Mouse (Mus musculus) liver, embryonic 14.5 days (tissue): Measurements from ENCODE around the gene Tmed8. TPM values are rescaled to one million over a fixed set of nuclear protein-coding genes. Genes with fewer than 3 reads are reported as not detected.
"Not testable (repeated sequence)": the region's sequence is repeated elsewhere in the genome, so short reads cannot be mapped to it uniquely, and the experiment has no call there.

Experiments used
- ATAC-seq: fragments of 200-750 bp; cut with Nextera tagmentation; 2 replicates; pipeline ENCODE4 v1.8.0; 2017; ENCODE audit warnings: moderate number of reproducible peaks, mild to moderate bottlenecking, moderate library complexity; ENCODE audit not compliant: insufficient read depth
- DNase-seq, 3 experiments: peaks; one replicate each; pipeline ENCODE4 v3.0.0-alpha.2; 2012 to 2013; ENCODE audit warnings: low read depth in 3 of 3, low spot score in 3 of 3
- H3K27ac ChIP-seq: fragments of 300-500 bp; sonication (generic); 2 replicates; pipeline ENCODE4 v1.5.1; 2014; ENCODE audit warnings: moderate library complexity, mild to moderate bottlenecking, control low read depth, inconsistent platforms
- H3K27me3 ChIP-seq: fragments of 300-500 bp; sonication (generic); 2 replicates; pipeline ENCODE4 v1.6.1; 2014; ENCODE audit warnings: mild to moderate bottlenecking, low read length, moderate library complexity; ENCODE audit not compliant: control insufficient read depth, insufficient read depth
- H3K36me3 ChIP-seq: fragments of 300-500 bp; sonication (generic); replicated peaks from 2 replicates; pipeline ENCODE4 v1.6.1; 2014; ENCODE audit warnings: low read depth; ENCODE audit not compliant: control insufficient read depth, insufficient read depth
- H3K4me1 ChIP-seq, 2 experiments: fragments of 200-500 bp in 1 of 2; fragments of 300-500 bp in 1 of 2; sonication (generic) in 1 of 2; replicated peaks; 2 replicates each; pipeline ENCODE4 v1.6.1; 2012 to 2014; ENCODE audit warnings: antibody characterized with exemption in 1 of 2, inconsistent platforms in 1 of 2, low read length in 1 of 2; ENCODE audit not compliant: control insufficient read depth in 2 of 2, insufficient read depth in 2 of 2
- H3K4me2 ChIP-seq: fragments of 300-500 bp; sonication (generic); 2 replicates; pipeline ENCODE4 v1.6.1; 2014; ENCODE audit warnings: low read depth, mild to moderate bottlenecking, control low read depth, moderate library complexity
- H3K4me3 ChIP-seq, 2 experiments: fragments of 200-500 bp in 1 of 2; fragments of 300-500 bp in 1 of 2; sonication (generic) in 1 of 2; 2 replicates each; pipeline ENCODE4 v1.5.1; 2012 to 2014; ENCODE audit warnings: low read depth in 2 of 2, low read length in 2 of 2, mild to moderate bottlenecking in 2 of 2, control low read depth in 1 of 2, inconsistent platforms in 1 of 2, moderate library complexity in 1 of 2; ENCODE audit not compliant: insufficient read depth in 1 of 2
- H3K9ac ChIP-seq: fragments of 300-500 bp; sonication (generic); replicated peaks from 2 replicates; pipeline ENCODE4 v1.6.1; 2014; ENCODE audit warnings: mild to moderate bottlenecking, control low read depth, moderate library complexity
- H3K9me3 ChIP-seq: fragments of 300-500 bp; sonication (generic); 2 replicates; pipeline ENCODE4 v1.6.1; 2016; ENCODE audit warnings: low read length, mixed read lengths; ENCODE audit not compliant: control insufficient read depth
- CTCF ChIP-seq: IDR thresholded peaks from 2 replicates; pipeline ENCODE4 v1.5.1; 2016; ENCODE audit warnings: antibody characterized with exemption, low read depth, control low read depth
- EP300 ChIP-seq: IDR thresholded peaks from 2 replicates; pipeline ENCODE4 v1.6.1; 2016; ENCODE audit warnings: antibody characterized with exemption, low read depth
- WGBS: fragments of 180-500 bp; shearing (Covaris S2); extraction: QIAGEN DNeasy Blood & Tissue Kit; methylation state at CpG from one replicate; pipeline ENCODE4 v1.1.7; 2014; ENCODE audit not compliant: insufficient replicate concordance; 5-methylcytosine and 5-hydroxymethylcytosine counted together
- polyA plus RNA-seq, 2 experiments: library from polyadenylated mRNA; depleted of rRNA in 1 of 2; stranded (reverse) in 1 of 2; unstranded in 1 of 2; fragments of >200 nt; fragmentation: Nextera tagmentation in 1 of 2; extraction: Ambion mirVana in 1 of 2; gene quantifications; 2 replicates each; pipeline versions ENCODE4 v1.2.1 to v1.2.3; 2012 to 2014

The Tmed8 gene
- polyA plus RNA-seq, 2 experiments: 0.50 to 0.80 TPM

GRCm38 (mm10) chr12:87160815-87161214, 39.4 kb downstream of the Tmed8 start:
- ATAC-seq: peak; percentile 68
- WGBS: 19% methylated on average over 5 of the region's 5 CpGs

GRCm38 (mm10) chr12:87160310-87160709, 39.9 kb downstream of the Tmed8 start:
- Histone ChIP-seq H3K36me3 (no peaks in the 10 kb centered on the region; the same call in 1 of the 2 replicates), H3K27ac (no peak overlapping the region), H3K4me2 (no peak overlapping the region), H3K9me3 (no peaks in the 10 kb centered on the region), H3K4me1 (peaks cover 2 to 29% of the 10 kb centered on the region in 2 experiments; a peak in 3 of 4 replicates), H3K27me3 (no peaks in the 10 kb centered on the region), H3K4me3 (no peak overlapping the region), H3K9ac (no peak overlapping the region)
- ATAC-seq (no peak), DNase-seq (no peak)
- no peak for TF ChIP-seq CTCF
- no peak for TF ChIP-seq EP300
- WGBS: 39% methylated on average over 1 of the region's 1 CpGs

More at GRCm38 (mm10) chr12:87160815-87161214, 39.4 kb downstream of the Tmed8 start:
- Histone ChIP-seq H3K27ac (no peak overlapping the region; the same call in 1 of the 2 replicates), H3K27me3 (no peaks in the 10 kb centered on the region), H3K36me3 (no peaks in the 10 kb centered on the region; the same call in 1 of the 2 replicates), H3K4me3 (no peak overlapping the region), H3K4me1 (peaks cover 2 to 29% of the 10 kb centered on the region in 2 experiments; a peak in 3 of 4 replicates), H3K4me2 (no peak overlapping the region; the same call in 1 of the 2 replicates), H3K9ac (no peak overlapping the region), H3K9me3 (no peaks in the 10 kb centered on the region)
- peak in 1 of 3 experiments; percentile 33 for DNase-seq
- TF ChIP-seq EP300 (peak; percentile 48; the same call in 1 of the 2 replicates), CTCF (no peak)

GRCm38 (mm10) chr12:87158099-87158498, 42.2 kb downstream of the Tmed8 start:
- no peaks in the 10 kb centered on the region for H3K9me3 ChIP-seq
- no peaks in the 10 kb centered on the region; the same call in 1 of the 2 replicates for H3K36me3 ChIP-seq
- peaks cover 2 to 24% of the 10 kb centered on the region in 2 experiments; a peak in 3 of 4 replicates for H3K4me1 ChIP-seq
- H3K9ac ChIP-seq: no peak overlapping the region
- no peak for DNase-seq
- H3K27me3 ChIP-seq: no peaks in the 10 kb centered on the region
- ATAC-seq: peak; percentile 34; the same call in 1 of the 2 replicates
- TF ChIP-seq CTCF: no peak
- no peak for TF ChIP-seq EP300
- peak overlapping the region; percentile 15 to 54; a peak in 3 of 4 replicates for H3K4me3 ChIP-seq
- peak overlapping the region; percentile 42 for H3K4me2 ChIP-seq
- H3K27ac ChIP-seq: no peak overlapping the region
- WGBS: 59% methylated on average over 7 of the region's 7 CpGs

GRCm38 (mm10) chr12:87157361-87157760, 42.9 kb downstream of the Tmed8 start:
- 44% methylated on average over 4 of the region's 4 CpGs for WGBS
- Histone ChIP-seq H3K4me3 (peak overlapping the region; percentile 33 to 54), H3K27me3 (no peaks in the 10 kb centered on the region), H3K27ac (peak overlapping the region; percentile 63), H3K9ac (no peak overlapping the region), H3K36me3 (no peaks in the 10 kb centered on the region), H3K4me1 (peaks cover 2 to 16% of the 10 kb centered on the region in 2 experiments; a peak in 3 of 4 replicates), H3K4me2 (no peak overlapping the region), H3K9me3 (no peaks in the 10 kb centered on the region)
- peak; percentile 34; the same call in 1 of the 2 replicates for TF ChIP-seq EP300
- TF ChIP-seq CTCF: no peak
- DNase-seq (peak in 1 of 3 experiments; percentile 33), ATAC-seq (peak; percentile 54)

- not testable (repeated sequence) for H3K27me3 ChIP-seq, H3K4me1 ChIP-seq, H3K9me3 ChIP-seq, H3K4me2 ChIP-seq, H3K9ac ChIP-seq, ATAC-seq, DNase-seq, H3K4me3 ChIP-seq, H3K27ac ChIP-seq, H3K36me3 ChIP-seq
- 80% methylated on average over 4 of the region's 4 CpGs for WGBS
Observed at GRCm38 (mm10) chr12:87154448-87154847, 45.8 kb downstream of the Tmed8 start.
